9 mouse cellular contexts compared by ENCODE assay signal in the genomic region with DNA sequence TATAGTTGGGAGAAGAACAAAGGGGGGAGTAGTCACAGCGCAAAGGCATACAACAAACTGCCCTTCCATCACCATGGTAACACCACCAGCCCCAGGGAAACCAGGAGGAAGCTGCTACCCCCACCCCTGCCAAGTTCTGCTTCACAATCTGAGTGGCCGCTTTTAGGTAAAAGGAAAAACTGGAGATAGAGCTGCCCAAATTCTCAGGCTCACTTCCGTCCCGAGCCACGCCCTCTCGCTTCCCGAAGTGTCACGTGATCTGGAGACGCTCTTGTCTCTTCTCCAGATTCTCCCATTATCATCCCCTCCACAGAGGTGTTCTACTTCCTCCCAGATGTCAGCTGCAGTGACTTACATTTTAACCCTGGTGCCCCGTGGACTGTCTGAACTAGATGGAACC.
DNase-seq lines count a peak whose midpoint lies in the region; ATAC-seq and TF ChIP-seq lines count a peak whose summit lies in the region.
"Had no signal": no experiment of that assay in that cellular context is flagged by ENCODE, and none has a peak within 500 bp of the region (broad histone marks: within the 10 kb centered on the region; RNA-seq: fewer than 3 reads in every experiment).

No protein-coding gene starts in this region.

- no peak for TF ChIP-seq CTCF in forebrain, postnatal 0 days (IDR thresholded peaks at IDR 0.05; ENCODE audit: low read depth)
- no peak for TF ChIP-seq CTCF in thymus, adult 2 months (IDR thresholded peaks at IDR 0.05; ENCODE audit: borderline replicate concordance, control insufficient read depth, extremely low read depth, insufficient read depth, low read length, poor library complexity)

- TF ChIP-seq POLR2A in thymus, adult 2 months (IDR thresholded peaks at IDR 0.05; ENCODE audit: control insufficient read depth, extremely low read depth, insufficient read depth, low read length, poor library complexity): no peak

- 62% methylated on average over 10 of the region's 10 CpGs for WGBS in forebrain, postnatal 0 days
- 8% methylated on average over 10 of the region's 10 CpGs for WGBS in thymus, adult 2 months

- H3K27me3 ChIP-seq in forebrain, postnatal 0 days (ENCODE audit: insufficient read depth, low read length): no peaks in the 10 kb centered on the region
- no peaks in the 10 kb centered on the region for H3K27me3 ChIP-seq in thymus, adult 2 months (ENCODE audit: control insufficient read depth, insufficient read depth, low read length)
- H3K27me3 ChIP-seq: embryonic facial prominence, embryonic 15.5 days had no signal

- ATAC-seq in forebrain, postnatal 0 days: peak; percentile 81
- ATAC-seq in megakaryocyte progenitor cell, adult 5-6 weeks (replicated peaks; ENCODE audit: poor library complexity): peak; percentile 70
- ATAC-seq in activated CD4-positive, CD25-positive, alpha-beta regulatory T cell, adult 4 months: no peak

- no peaks in the 10 kb centered on the region for H3K36me3 ChIP-seq in forebrain, postnatal 0 days (ENCODE audit: insufficient read depth)
- H3K36me3 ChIP-seq in thymus, adult 2 months (ENCODE audit: control insufficient read depth, insufficient read depth, low read length): no peaks in the 10 kb centered on the region
- H3K36me3 ChIP-seq: embryonic facial prominence, embryonic 15.5 days had no signal

- no peak overlapping the region for H3K27ac ChIP-seq in forebrain, postnatal 0 days (ENCODE audit: low read depth, low read length)
- H3K27ac ChIP-seq in thymus, adult 2 months (ENCODE audit: control insufficient read depth, insufficient read depth, low read length): peak overlapping the region; percentile 24; the same call in 1 of the 2 replicates
- H3K27ac ChIP-seq: embryonic facial prominence, embryonic 15.5 days had no signal

- no peak overlapping the region for H3K4me2 ChIP-seq in forebrain, postnatal 0 days (ENCODE audit: low read depth)
- H3K4me2 ChIP-seq: embryonic facial prominence, embryonic 15.5 days had no signal

- no peaks in the 10 kb centered on the region for H3K9me3 ChIP-seq in forebrain, postnatal 0 days (ENCODE audit: low read length)
- H3K9me3 ChIP-seq: embryonic facial prominence, embryonic 15.5 days had no signal

- H3K4me3 ChIP-seq in forebrain, postnatal 0 days (ENCODE audit: low read depth, low read length): no peak overlapping the region
- peak overlapping the region; percentile 19 for H3K4me3 ChIP-seq in thymus, adult 2 months (ENCODE audit: control insufficient read depth, insufficient read depth, low read length)
- H3K4me3 ChIP-seq: embryonic facial prominence, embryonic 15.5 days had no signal

- peak; percentile 18 for DNase-seq in embryo, embryonic 11 days
- DNase-seq in embryo, embryonic 10 days (ENCODE audit: low spot score): no peak
- peak; percentile 5 to 21 for DNase-seq in B cell, adult 2 months
- peak; percentile 68 for DNase-seq in forebrain, postnatal 0 days
- DNase-seq in thymus, adult 2 months: peak; percentile 49
- no peak for DNase-seq in adrenal gland, adult 8-10 months

- peaks cover 13% of the 10 kb centered on the region; the same call in 1 of the 2 replicates for H3K4me1 ChIP-seq in forebrain, postnatal 0 days (ENCODE audit: insufficient read depth)
- peaks cover 32% of the 10 kb centered on the region for H3K4me1 ChIP-seq in thymus, adult 2 months (replicated peaks; ENCODE audit: control insufficient read depth, insufficient read depth, low read length)
- H3K4me1 ChIP-seq: embryonic facial prominence, embryonic 15.5 days had no signal

- H3K9ac ChIP-seq in forebrain, postnatal 0 days: no peak overlapping the region
- H3K9ac ChIP-seq: embryonic facial prominence, embryonic 15.5 days had no signal

Comparison
In these comparisons a context has a peak if more than half of its experiments do, and no peak if none do; other contexts are left out.
1. DNase-seq: peak in embryo, embryonic 11 days (single experiment), B cell, adult 2 months (2 of 2), forebrain, postnatal 0 days (single experiment) and thymus, adult 2 months (single experiment); none in embryo, embryonic 10 days (single experiment) and adrenal gland, adult 8-10 months (single experiment).